Mouse (Mus musculus) ES-Bruce4 (cell line): Measurements from ENCODE around the gene Mark1. TPM values are rescaled to one million over a fixed set of nuclear protein-coding genes. Genes with fewer than 3 reads are reported as not detected.

Experiments used
- H3K27ac ChIP-seq: 2 replicates; pipeline ENCODE4 v1.5.1; 2012; ENCODE audit warnings: low read length, inconsistent platforms; ENCODE audit not compliant: insufficient read depth
- H3K27me3 ChIP-seq: 2 replicates; pipeline ENCODE4 v1.6.1; 2012; ENCODE audit warnings: mild to moderate bottlenecking, low read length, inconsistent platforms; ENCODE audit not compliant: control insufficient read depth, poor library complexity, insufficient read depth, severe bottlenecking
- H3K36me3 ChIP-seq: 2 replicates; pipeline ENCODE4 v1.6.1; 2012; ENCODE audit warnings: inconsistent platforms, mild to moderate bottlenecking, low read length, moderate library complexity; ENCODE audit not compliant: control insufficient read depth, poor library complexity, insufficient read depth, severe bottlenecking
- H3K4me1 ChIP-seq: one replicate; pipeline ENCODE4 v1.8.1; 2011; ENCODE audit warnings: low read length; ENCODE audit not compliant: control insufficient read depth, insufficient read depth
- H3K4me3 ChIP-seq: 2 replicates; pipeline ENCODE4 v1.5.1; 2011; ENCODE audit warnings: low read depth, mild to moderate bottlenecking, low read length
- H3K9ac ChIP-seq: 2 replicates; pipeline ENCODE4 v1.6.1; 2012; ENCODE audit warnings: low read depth, mild to moderate bottlenecking, inconsistent platforms; ENCODE audit not compliant: poor library complexity, severe bottlenecking
- H3K9me3 ChIP-seq: replicated peaks from 2 replicates; pipeline ENCODE4 v1.6.1; 2012; ENCODE audit warnings: mild to moderate bottlenecking, low read length, inconsistent platforms; ENCODE audit not compliant: control insufficient read depth, poor library complexity, insufficient read depth, severe bottlenecking
- CTCF ChIP-seq: IDR thresholded peaks from one replicate; pipeline ENCODE4 v1.8.1; 2011; ENCODE audit warnings: low read depth, low read length
- EP300 ChIP-seq: IDR thresholded peaks from 2 replicates; pipeline ENCODE4 v1.6.1; 2011; ENCODE audit warnings: low read depth, low read length; ENCODE audit not compliant: insufficient read depth
- POLR2A ChIP-seq: IDR thresholded peaks from one replicate; pipeline ENCODE4 v1.8.1; 2011; ENCODE audit warnings: low read length; ENCODE audit not compliant: insufficient read depth
- polyA plus RNA-seq: library from polyadenylated mRNA; stranded (reverse); fragments of >200 nt; gene quantifications from 2 replicates; pipeline ENCODE4 v1.2.4, GENCODE M21; 2011; ENCODE audit warnings: low read depth; ENCODE audit not compliant: missing spikeins, insufficient read depth, insufficient read length

Mark1 gene
- polyA plus RNA-seq, 1 experiment, result 12.7 TPM

GRCm38 (mm10) chr1:184897350-184897749 lies 102.0 kb downstream of the Mark1 start:
- Histone ChIP-seq H3K4me3 (no peak overlapping the region), H3K9ac (no peak overlapping the region), H3K36me3 (no peaks in the 10 kb centered on the region), H3K4me1 (no peaks in the 10 kb centered on the region), H3K27ac (no peak overlapping the region), H3K27me3 (no peaks in the 10 kb centered on the region), H3K9me3 (no peaks in the 10 kb centered on the region)
- no peak for TF ChIP-seq POLR2A
- no peak for TF ChIP-seq CTCF
- no peak for TF ChIP-seq EP300

- no peak overlapping the region for H3K4me3 ChIP-seq
- 0 out of 2 replicates have a peak, but pooled peaks cover 2% of the 10 kb centered on the region for H3K9me3 ChIP-seq
- no peak for TF ChIP-seq EP300
- H3K27me3 ChIP-seq, result no peaks in the 10 kb centered on the region
- no peaks in the 10 kb centered on the region for H3K36me3 ChIP-seq
- no peak overlapping the region for H3K27ac ChIP-seq
- no peak overlapping the region for H3K9ac ChIP-seq
- no peaks in the 10 kb centered on the region for H3K4me1 ChIP-seq
Observed at GRCm38 (mm10) chr1:184891998-184892397, 107.4 kb downstream of the Mark1 start.

GRCm38 (mm10) chr1:184889454-184889853 lies 109.9 kb downstream of the Mark1 start:
- no peak overlapping the region for H3K9ac ChIP-seq
- no peaks in the 10 kb centered on the region for H3K4me1 ChIP-seq
- H3K27me3 ChIP-seq, result no peaks in the 10 kb centered on the region
- no peak overlapping the region for H3K27ac ChIP-seq
- H3K36me3 ChIP-seq, result no peaks in the 10 kb centered on the region
- 0 out of 2 replicates have a peak, but pooled peaks cover 2% of the 10 kb centered on the region for H3K9me3 ChIP-seq
- H3K4me3 ChIP-seq, result no peak overlapping the region
- no peak for TF ChIP-seq POLR2A
- TF ChIP-seq CTCF, result no peak
- no peak for TF ChIP-seq EP300

- no peak for TF ChIP-seq EP300
- TF ChIP-seq CTCF, result no peak
- no peak for TF ChIP-seq POLR2A
- Histone ChIP-seq H3K36me3 (no peaks in the 10 kb centered on the region), H3K4me1 (no peaks in the 10 kb centered on the region), H3K27ac (no peak overlapping the region), H3K4me3 (no peak overlapping the region), H3K9ac (no peak overlapping the region), H3K9me3 (0 out of 2 replicates have a peak, but pooled peaks cover 2% of the 10 kb centered on the region), H3K27me3 (no peaks in the 10 kb centered on the region)
Observed at GRCm38 (mm10) chr1:184886160-184886559, 113.2 kb downstream of the Mark1 start.

GRCm38 (mm10) chr1:184882281-184883268 lies 116.8 kb downstream of the Mark1 start, which contains the start of gene C130074G19Rik:
C130074G19Rik (minus strand) TSS chr1:184883218.
- Histone ChIP-seq H3K27ac (no peak within 1 kb of the TSS), H3K9ac (peak within 1 kb of the TSS; percentile 77), H3K9me3 (no peaks in the 10 kb centered on the region), H3K4me1 (no peaks in the 10 kb centered on the region), H3K4me3 (peak within 1 kb of the TSS; percentile 72), H3K27me3 (no peaks in the 10 kb centered on the region), H3K36me3 (no peaks in the 10 kb centered on the region)
- TF ChIP-seq POLR2A, result no peak
- no peak for TF ChIP-seq EP300
- peak; percentile 38 for TF ChIP-seq CTCF

- Histone ChIP-seq H3K9ac (peak overlapping the region; percentile 77), H3K27me3 (no peaks in the 10 kb centered on the region)
Observed at GRCm38 (mm10) chr1:184881861-184882260, 117.5 kb downstream of the Mark1 start.

More at GRCm38 (mm10) chr1:184881861-184882260, 117.5 kb downstream of the Mark1 start:
- H3K4me1 ChIP-seq, result no peaks in the 10 kb centered on the region
- no peaks in the 10 kb centered on the region for H3K36me3 ChIP-seq
- TF ChIP-seq CTCF (no peak), POLR2A (no peak), EP300 (no peak)
- H3K27ac ChIP-seq, result no peak overlapping the region
- H3K4me3 ChIP-seq, result peak overlapping the region; percentile 72
- no peaks in the 10 kb centered on the region for H3K9me3 ChIP-seq
